8 mouse cellular contexts compared by ENCODE assay signal in genomic region chr5:64202306-64202705, GRCm38 (mm10). TPM values are rescaled to one million over a fixed set of nuclear protein-coding genes. Genes with fewer than 3 reads are reported as not detected.
DNase-seq lines count a peak whose midpoint lies in the region; ATAC-seq lines count a peak whose summit lies in the region.

No protein-coding gene starts in this region.

- intact Hi-C loops in gastrocnemius, postnatal 14 days (cut with DNase I; ENCODE audit: low total_unique reads) = loop anchor here (2.0 to 5.0 kb wide), 2 partner anchors 42 to 70 kb away; no protein-coding TSS in a partner anchor
- intact Hi-C loops in gastrocnemius, postnatal 36 days (cut with DNase I) = loop anchor here (2.0 kb wide), 1 partner anchor 62 kb away; no protein-coding TSS in a partner anchor

- peak; percentile 52 for ATAC-seq in activated CD4-positive, CD25-positive, alpha-beta regulatory T cell, adult 4 months
- peak; percentile 68 for ATAC-seq in inflammation-experienced regulatory T-cells, adult 6 months
- peak; percentile 65 for ATAC-seq in megakaryocyte, adult 5-6 weeks (ENCODE audit: poor library complexity, severe bottlenecking)

- DNase-seq in gastrocnemius, postnatal 14 days = peak; percentile 36
- DNase-seq in gastrocnemius, postnatal 36 days = no peak
- peak; percentile 77 for DNase-seq in 416B (ENCODE audit: low read depth)
- DNase-seq in embryo, embryonic 11 days = peak; percentile 64
- DNase-seq in thymus, postnatal 36 days = peak; percentile 25 to 29

RNA-seq across cellular contexts. Expression of gene Tbc1d1, which starts 46.2 kb away (rescaled TPM):
- total RNA-seq in gastrocnemius, postnatal 14 days (2021) = 10 to 100 TPM; 29.9 to 39.6 TPM
- 10 to 100 TPM; 61.5 to 63.0 TPM for total RNA-seq in gastrocnemius, postnatal 36 days (2021)
- polyA plus RNA-seq in activated CD4-positive, CD25-positive, alpha-beta regulatory T cell, adult 4 months (2017; shearing (Covaris generic)) = 10 to 100 TPM; 36.6 to 37.7 TPM
- 10 to 100 TPM; 28.0 to 49.0 (median 34.6) TPM for polyA plus RNA-seq in inflammation-experienced regulatory T-cells, adult 6 months (2017; shearing (Covaris generic))
- 37.1 and 37.3 TPM in 2 replicates for total RNA-seq in megakaryocyte, adult 5-6 weeks (2015)
- 54.6 and 55.6 TPM in 2 replicates for total RNA-seq in megakaryocyte, adult 5-6 weeks (2017)

Comparison
In these comparisons a context has a peak if more than half of its experiments do, and no peak if none do; other contexts are left out.
1. DNase-seq: peak in gastrocnemius, postnatal 14 days (single experiment), 416B (single experiment), embryo, embryonic 11 days (single experiment) and thymus, postnatal 36 days (2 of 2); none in gastrocnemius, postnatal 36 days (0 of 2).
2. Peak in every context shown above with its lines, with median percentiles within 50 percentile points of each other: ATAC-seq.